15 mouse cellular contexts compared by ENCODE assay signal in the genomic region with DNA sequence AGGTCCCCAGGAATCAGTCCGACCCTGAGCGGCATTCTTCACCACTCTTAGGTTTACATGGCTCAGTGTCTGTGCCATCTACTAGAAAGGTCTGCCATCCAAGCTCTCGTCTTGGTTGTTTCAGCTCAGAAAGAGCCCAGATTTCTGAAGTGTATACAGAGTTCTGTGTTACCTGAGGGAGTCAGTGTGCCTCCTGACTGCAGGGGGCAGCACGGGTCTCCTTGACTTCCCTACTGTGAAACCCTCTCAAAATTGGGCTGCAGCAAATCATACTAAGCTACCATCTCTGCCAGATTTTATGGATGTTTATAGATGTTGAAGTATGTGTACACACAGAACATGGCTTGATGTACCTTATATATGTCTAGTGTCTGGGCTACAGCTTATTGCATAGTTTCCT. TPM values are rescaled to one million over a fixed set of nuclear protein-coding genes. Genes with fewer than 3 reads are reported as not detected.
A peak's percentile ranks its signal among the peaks of the same experiment; 100 is the strongest.
DNase-seq lines count a peak whose midpoint lies in the region; ATAC-seq and TF ChIP-seq lines count a peak whose summit lies in the region.
"Had no signal": no experiment of that assay in that cellular context is flagged by ENCODE, and none has a peak within 500 bp of the region (broad histone marks: within the 10 kb centered on the region; RNA-seq: fewer than 3 reads in every experiment).

No protein-coding gene starts in this region.

- no peak overlapping the region for H3K27ac ChIP-seq in kidney, postnatal 0 days
- H3K27ac ChIP-seq: embryonic facial prominence, embryonic 12.5 days; lung, embryonic 15.5 days had no signal

- H3K4me1 ChIP-seq in kidney, postnatal 0 days (replicated peaks; ENCODE audit: insufficient read depth, low read length): no peaks in the 10 kb centered on the region
- H3K4me1 ChIP-seq: embryonic facial prominence, embryonic 12.5 days; lung, embryonic 15.5 days had no signal

- no peak overlapping the region for H3K4me2 ChIP-seq in kidney, postnatal 0 days (ENCODE audit: low read length)
- H3K4me2 ChIP-seq: embryonic facial prominence, embryonic 12.5 days; lung, embryonic 15.5 days had no signal

- intact Hi-C loops in left cerebral cortex, postnatal 36 days (cut with DNase I): no loop called here

- TF ChIP-seq POLR2A in brain, embryonic 14.5 days (IDR thresholded peaks at IDR 0.05; ENCODE audit: borderline replicate concordance, extremely low read depth, insufficient read depth, insufficient read length, poor library complexity, severe bottlenecking): no peak

- H3K27me3 ChIP-seq in kidney, postnatal 0 days (ENCODE audit: insufficient read depth, low read length): no peaks in the 10 kb centered on the region
- H3K27me3 ChIP-seq: embryonic facial prominence, embryonic 12.5 days; lung, embryonic 15.5 days; Patski had no signal

- no peak overlapping the region for H3K4me3 ChIP-seq in kidney, postnatal 0 days (replicated peaks; ENCODE audit: low read depth, low read length)
- H3K4me3 ChIP-seq: embryonic facial prominence, embryonic 12.5 days; lung, embryonic 15.5 days had no signal

- no peak for ATAC-seq in kidney, postnatal 0 days (replicated peaks; ENCODE audit: low FRiP score, low read depth)
- ATAC-seq: hindbrain, embryonic 16.5 days; Patski had no signal

- no peak for DNase-seq in kidney, postnatal 0 days (ENCODE audit: low spot score)
- DNase-seq in kidney, adult 11 months: no peak
- DNase-seq in 3T3-L1 (ENCODE audit: low read depth, low spot score) (peak; percentile 18), A20 (ENCODE audit: low read depth, low spot score) (peak; percentile 24)
- no peak for DNase-seq in brain, embryonic 14.5 days (ENCODE audit: low read depth)
- no peak for DNase-seq in ovary, adult 18-20 months (ENCODE audit: low spot score)
- no peak for DNase-seq in left cerebral cortex, postnatal 36 days (ENCODE audit: low spot score in 2 of 2)
- DNase-seq: adrenal gland, postnatal 25 days; cerebellum, adult 2 months; midbrain, embryonic 14.5 days; right cerebral cortex, postnatal 25 days had no signal

- H3K9ac ChIP-seq in kidney, postnatal 0 days (ENCODE audit: low read depth, low read length): no peak overlapping the region
- H3K9ac ChIP-seq: embryonic facial prominence, embryonic 12.5 days; lung, embryonic 15.5 days had no signal

- peak; percentile 31; the same call in 1 of the 2 replicates for TF ChIP-seq CTCF in kidney, postnatal 0 days (IDR thresholded peaks at IDR 0.05; ENCODE audit: low read depth)
- peak; percentile 35; the same call in 1 of the 2 replicates for TF ChIP-seq CTCF in brain, embryonic 14.5 days (IDR thresholded peaks at IDR 0.05; ENCODE audit: borderline replicate concordance, extremely low read depth, insufficient read depth, insufficient read length)

- 87% methylated on average over 4 of the region's 4 CpGs for whole genome bisulfite sequencing in kidney, postnatal 0 days

- H3K9me3 ChIP-seq in kidney, postnatal 0 days (replicated peaks; ENCODE audit: low read length): no peaks in the 10 kb centered on the region
- H3K9me3 ChIP-seq: embryonic facial prominence, embryonic 12.5 days; lung, embryonic 15.5 days had no signal

- H3K36me3 ChIP-seq in kidney, postnatal 0 days (ENCODE audit: insufficient read depth, low read length): peaks cover 60% of the 10 kb centered on the region

RNA-seq across cellular contexts. Expression of a gene that starts 19.8 kb away (rescaled TPM):
- polyA plus RNA-seq in kidney, postnatal 0 days (2015; fragmentation: Nextera tagmentation; extraction: Ambion mirVana): 30.0 and 31.9 TPM in 2 replicates
- 35.3 and 40.2 TPM in 2 replicates for polyA plus RNA-seq in brain, embryonic 14.5 days (2012; rRNA removed)
- total RNA-seq in left cerebral cortex, postnatal 36 days (2021): 10 to 100 TPM; 10.4 to 12.9 TPM

RNA-seq across cellular contexts. Expression of a gene that starts 37.8 kb away (rescaled TPM):
- 23.5 and 25.7 TPM in 2 replicates for polyA plus RNA-seq in kidney, postnatal 0 days (2015; fragmentation: Nextera tagmentation; extraction: Ambion mirVana)
- 26.4 and 30.2 TPM in 2 replicates for polyA plus RNA-seq in brain, embryonic 14.5 days (2012; rRNA removed)
- total RNA-seq in left cerebral cortex, postnatal 36 days (2021): 10 to 100 TPM; 14.3 to 21.4 TPM

RNA-seq across cellular contexts. Expression of a gene that starts 37.9 kb away (rescaled TPM):
- 48.2 and 53.9 TPM in 2 replicates for polyA plus RNA-seq in kidney, postnatal 0 days (2015; fragmentation: Nextera tagmentation; extraction: Ambion mirVana)
- 78.0 and 85.8 TPM in 2 replicates for polyA plus RNA-seq in brain, embryonic 14.5 days (2012; rRNA removed)
- total RNA-seq in left cerebral cortex, postnatal 36 days (2021): 10 to 100 TPM; 43.3 to 49.9 TPM

Comparison
In these comparisons a context has a peak if more than half of its experiments do, and no peak if none do; other contexts are left out.
1. DNase-seq: peak in 3T3-L1 (single experiment) and A20 (single experiment); none in kidney, postnatal 0 days (single experiment), kidney, adult 11 months (single experiment), brain, embryonic 14.5 days (single experiment), ovary, adult 18-20 months (single experiment) and left cerebral cortex, postnatal 36 days (0 of 2).